Mouse (Mus musculus) neural tube, embryonic 11.5 days (tissue): ENCODE measurements around the gene Phlpp2. TPM values are rescaled to one million over a fixed set of nuclear protein-coding genes. Genes with fewer than 3 reads are reported as not detected.

Experiments used
- ATAC-seq: fragments of 200-750 bp; cut with Nextera tagmentation; 2 replicates; pipeline ENCODE4 v1.8.0; 2017; ENCODE audit warnings: moderate number of reproducible peaks, mild to moderate bottlenecking, moderate TSS enrichment, moderate library complexity; ENCODE audit not compliant: insufficient read depth, low FRiP score, low TSS enrichment
- DNase-seq: peaks from one replicate; pipeline ENCODE4 v3.0.0-alpha.2; 2015; ENCODE audit warnings: low spot score
- H3K27ac ChIP-seq: fragments of 300-500 bp; sonication (generic); 2 replicates; pipeline ENCODE4 v1.5.1; 2014; ENCODE audit warnings: low read depth, mild to moderate bottlenecking, low read length
- H3K27me3 ChIP-seq: fragments of 300-500 bp; sonication (generic); 2 replicates; pipeline ENCODE4 v1.6.1; 2014; ENCODE audit warnings: mild to moderate bottlenecking, low read length, mixed read lengths; ENCODE audit not compliant: control insufficient read depth, insufficient read depth
- H3K36me3 ChIP-seq: fragments of 300-500 bp; sonication (generic); 2 replicates; pipeline ENCODE4 v1.6.1; 2014; ENCODE audit warnings: mild to moderate bottlenecking, low read length, moderate library complexity, mixed read lengths; ENCODE audit not compliant: control insufficient read depth, insufficient read depth
- H3K4me1 ChIP-seq: fragments of 300-500 bp; sonication (generic); 2 replicates; pipeline ENCODE4 v1.6.1; 2014; ENCODE audit warnings: low read length, mixed read lengths; ENCODE audit not compliant: control insufficient read depth, insufficient read depth
- H3K4me2 ChIP-seq: fragments of 300-500 bp; sonication (generic); 2 replicates; pipeline ENCODE4 v1.6.1; 2014; ENCODE audit warnings: low read depth, mild to moderate bottlenecking, moderate library complexity
- H3K4me3 ChIP-seq: fragments of 300-500 bp; sonication (generic); 2 replicates; pipeline ENCODE4 v1.5.1; 2014; ENCODE audit warnings: low read depth, low read length
- H3K9ac ChIP-seq: fragments of 300-500 bp; sonication (generic); 2 replicates; pipeline ENCODE4 v1.6.1; 2014; ENCODE audit warnings: mild to moderate bottlenecking, low read length
- H3K9me3 ChIP-seq: fragments of 300-500 bp; sonication (generic); 2 replicates; pipeline ENCODE4 v1.6.1; 2016; ENCODE audit warnings: low read length; ENCODE audit not compliant: control insufficient read depth
- WGBS: fragments of 180-500 bp; shearing (Covaris S2); extraction: QIAGEN DNeasy Blood & Tissue Kit; methylation state at CpG from one replicate; pipeline ENCODE4 v1.1.7; 2014; 5-methylcytosine and 5-hydroxymethylcytosine counted together
- polyA plus RNA-seq: library from polyadenylated mRNA; unstranded; fragments of >200 nt; fragmentation: Nextera tagmentation; extraction: Ambion mirVana; gene quantifications from 2 replicates; pipeline ENCODE4 v1.2.1, GENCODE M21; 2014

The Phlpp2 gene
- polyA plus RNA-seq, 1 experiment from 2014 or later, result 2.5 TPM

DNA sequence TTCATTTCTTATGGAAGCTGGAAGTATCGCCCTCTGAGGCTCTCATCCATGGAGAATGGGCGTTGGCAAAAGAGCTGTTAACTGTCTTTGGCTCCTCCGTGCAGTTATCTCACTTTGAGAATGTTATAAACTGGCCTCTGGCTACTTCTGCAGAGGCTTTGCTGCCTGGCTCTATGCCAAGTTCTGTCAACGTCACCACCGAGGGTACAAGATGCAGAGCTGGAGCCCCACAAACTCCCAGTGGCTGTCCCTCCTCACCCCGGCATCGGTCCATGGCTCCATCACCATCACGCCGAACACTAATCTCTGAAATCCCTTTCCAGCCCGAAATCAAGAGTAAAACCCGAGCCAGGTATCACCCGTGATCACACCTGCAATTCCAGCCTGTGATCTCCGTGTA is 95.1 kb downstream of the Phlpp2 start:
- no peak overlapping the region for H3K4me3 ChIP-seq
- DNase-seq (no peak), ATAC-seq (no peak)
- WGBS, result 82% methylated on average over 13 of the region's 13 CpGs
- H3K27me3 ChIP-seq, result peaks cover 16% of the 10 kb centered on the region
- H3K4me1 ChIP-seq, result no peaks in the 10 kb centered on the region
- no peak overlapping the region for H3K4me2 ChIP-seq
- no peak overlapping the region for H3K9ac ChIP-seq
- H3K27ac ChIP-seq, result no peak overlapping the region
- no peaks in the 10 kb centered on the region for H3K9me3 ChIP-seq
- H3K36me3 ChIP-seq, result no peaks in the 10 kb centered on the region

GRCm38 (mm10) chr8:109964106-109964505 is 95.8 kb downstream of the Phlpp2 start:
- Histone ChIP-seq H3K4me2 (no peak overlapping the region), H3K27me3 (peaks cover 16% of the 10 kb centered on the region), H3K9ac (no peak overlapping the region), H3K9me3 (no peaks in the 10 kb centered on the region), H3K4me3 (no peak overlapping the region), H3K27ac (no peak overlapping the region), H3K4me1 (no peaks in the 10 kb centered on the region), H3K36me3 (no peaks in the 10 kb centered on the region)
- 74% methylated on average over 4 of the region's 4 CpGs for WGBS
- no peak for DNase-seq
- no peak for ATAC-seq

GRCm38 (mm10) chr8:109968837-109969236 is 100.5 kb downstream of the Phlpp2 start:
- H3K4me1 ChIP-seq, result no peaks in the 10 kb centered on the region
- no peak overlapping the region for H3K4me2 ChIP-seq
- no peak overlapping the region for H3K4me3 ChIP-seq
- no peak for ATAC-seq
- H3K9ac ChIP-seq, result no peak overlapping the region
- H3K27me3 ChIP-seq, result no peaks in the 10 kb centered on the region
- no peak for DNase-seq
- H3K36me3 ChIP-seq, result no peaks in the 10 kb centered on the region
- H3K9me3 ChIP-seq, result no peaks in the 10 kb centered on the region
- H3K27ac ChIP-seq, result no peak overlapping the region
- WGBS, result 63% methylated on average over 10 of the region's 10 CpGs

DNA sequence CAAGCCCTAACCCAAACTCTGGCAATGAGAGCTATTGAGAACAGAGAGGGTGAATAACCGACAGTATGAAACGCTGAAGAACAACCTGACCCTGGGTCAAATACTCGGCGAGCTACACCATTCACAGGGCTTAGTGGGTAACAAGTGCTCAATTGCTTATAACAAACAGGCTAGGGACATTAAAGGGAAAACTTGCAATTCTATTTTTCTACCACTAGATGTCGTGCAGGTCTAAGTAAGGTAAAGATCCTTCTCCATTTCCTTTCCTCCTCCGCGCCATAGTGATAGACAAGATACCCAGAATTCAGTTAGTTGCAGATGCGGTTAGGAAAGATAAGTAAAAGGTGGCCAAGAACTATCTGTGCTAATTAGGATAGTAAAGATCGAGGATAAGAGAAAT is 102.0 kb downstream of the Phlpp2 start:
- Histone ChIP-seq H3K4me2 (no peak overlapping the region), H3K36me3 (no peaks in the 10 kb centered on the region), H3K27ac (no peak overlapping the region), H3K27me3 (no peaks in the 10 kb centered on the region), H3K9me3 (no peaks in the 10 kb centered on the region), H3K4me3 (no peak overlapping the region), H3K9ac (no peak overlapping the region), H3K4me1 (no peaks in the 10 kb centered on the region)
- WGBS, result 12% methylated on average over 9 of the region's 9 CpGs
- ATAC-seq (no peak), DNase-seq (peak; percentile 35)

DNA sequence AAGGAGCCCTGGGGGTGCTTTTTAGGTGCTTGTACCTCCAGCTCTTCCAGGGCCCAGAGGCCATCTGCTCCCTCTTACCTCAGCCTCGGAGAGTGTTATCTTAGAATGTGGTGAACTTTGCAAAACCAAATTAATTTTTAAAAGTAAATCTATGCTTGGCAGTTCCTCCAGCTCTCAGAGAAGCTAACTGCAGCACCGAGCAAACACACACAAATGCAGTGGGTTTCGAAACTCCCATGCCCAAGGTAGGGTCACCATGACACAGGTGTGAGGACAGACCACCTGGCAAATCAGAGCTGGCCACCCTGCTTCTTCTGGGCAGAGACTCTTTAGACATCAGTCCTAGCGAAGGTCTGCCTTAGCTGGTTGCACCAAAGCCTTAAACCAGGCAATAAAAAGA is 104.6 kb downstream of the Phlpp2 start:
- no peaks in the 10 kb centered on the region for H3K36me3 ChIP-seq
- no peaks in the 10 kb centered on the region for H3K27me3 ChIP-seq
- no peak for DNase-seq
- H3K9ac ChIP-seq, result no peak overlapping the region
- 94% methylated on average over 4 of the region's 4 CpGs for WGBS
- H3K9me3 ChIP-seq, result no peaks in the 10 kb centered on the region
- no peak overlapping the region for H3K4me3 ChIP-seq
- H3K27ac ChIP-seq, result no peak overlapping the region
- H3K4me2 ChIP-seq, result no peak overlapping the region
- ATAC-seq, result no peak
- H3K4me1 ChIP-seq, result no peaks in the 10 kb centered on the region

DNA sequence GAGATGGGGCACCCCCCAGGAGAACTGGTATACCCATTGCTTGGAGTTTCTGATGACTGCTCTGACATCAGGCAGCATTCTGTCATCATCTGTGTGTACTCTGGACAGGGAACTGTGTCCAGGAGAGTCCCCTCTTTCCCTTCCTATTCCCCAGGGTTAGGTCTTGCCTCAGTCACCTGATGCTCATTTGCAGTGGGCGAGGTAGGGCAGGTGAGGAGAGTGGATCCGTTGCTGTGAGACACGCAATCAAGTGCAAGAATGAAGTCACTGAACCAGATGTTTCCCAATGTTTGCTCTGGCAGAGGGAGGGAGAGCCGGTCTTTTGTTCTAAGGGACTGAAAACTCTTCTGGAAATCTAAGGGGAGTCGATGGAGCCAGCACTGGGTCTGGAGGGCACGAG is 111.0 kb downstream of the Phlpp2 start:
- 81% methylated on average over 6 of the region's 6 CpGs for WGBS

DNA sequence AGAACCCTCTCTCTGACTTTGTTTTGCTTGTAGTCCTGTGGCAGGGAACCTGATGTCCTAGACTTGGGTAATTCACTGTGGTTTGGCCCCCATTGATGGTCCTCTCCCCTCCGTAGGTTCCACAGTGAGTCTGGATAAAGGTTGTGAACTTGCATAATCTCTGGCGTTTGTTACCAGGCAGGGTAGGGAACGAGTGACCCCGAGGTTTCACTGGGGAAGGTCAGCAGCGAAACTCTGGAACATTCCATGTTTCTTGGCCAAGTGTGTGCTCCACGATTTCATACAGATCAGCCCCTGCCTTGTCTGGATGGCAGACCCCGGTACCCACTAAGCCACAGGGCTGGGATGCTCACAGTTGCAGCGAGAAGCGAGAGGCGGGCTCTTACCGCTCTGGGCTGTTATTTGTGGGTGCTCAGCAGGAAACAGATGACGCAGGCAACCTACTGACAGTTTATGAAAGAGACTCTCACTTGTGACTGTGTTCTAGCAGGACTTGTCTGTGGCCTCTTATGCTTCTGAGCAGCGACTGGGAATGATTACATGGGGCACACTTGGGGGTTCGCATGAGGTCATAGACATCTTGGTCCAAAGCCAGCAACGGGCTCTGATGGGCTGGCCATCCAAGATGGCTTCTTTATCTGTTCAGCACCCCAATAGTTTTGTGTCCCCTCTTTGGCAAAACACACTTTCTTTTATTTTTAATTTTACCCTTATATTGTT is 114.2 kb downstream of the Phlpp2 start:
- 82% methylated on average over 15 of the region's 15 CpGs for WGBS

More for the DNA sequence above, 111.0 kb downstream of the Phlpp2 start:
- Histone ChIP-seq H3K4me3 (no peak overlapping the region), H3K4me2 (no peak overlapping the region), H3K27me3 (no peaks in the 10 kb centered on the region), H3K36me3 (no peaks in the 10 kb centered on the region), H3K9me3 (no peaks in the 10 kb centered on the region), H3K27ac (no peak overlapping the region), H3K4me1 (no peaks in the 10 kb centered on the region), H3K9ac (no peak overlapping the region)
- DNase-seq (no peak), ATAC-seq (no peak)

GRCm38 (mm10) chr8:109983944-109984343 is 115.6 kb downstream of the Phlpp2 start:
- no peak overlapping the region for H3K9ac ChIP-seq
- no peaks in the 10 kb centered on the region for H3K36me3 ChIP-seq
- DNase-seq (no peak), ATAC-seq (no peak)
- H3K27ac ChIP-seq, result no peak overlapping the region
- WGBS, result 38% methylated on average over 5 of the region's 5 CpGs
- H3K4me1 ChIP-seq, result no peaks in the 10 kb centered on the region
- H3K9me3 ChIP-seq, result no peaks in the 10 kb centered on the region
- no peaks in the 10 kb centered on the region for H3K27me3 ChIP-seq
- H3K4me3 ChIP-seq, result no peak overlapping the region
- H3K4me2 ChIP-seq, result no peak overlapping the region

More for the DNA sequence above, 114.2 kb downstream of the Phlpp2 start:
- Histone ChIP-seq H3K9me3 (no peaks in the 10 kb centered on the region), H3K9ac (no peak overlapping the region), H3K27me3 (no peaks in the 10 kb centered on the region), H3K4me1 (no peaks in the 10 kb centered on the region), H3K36me3 (no peaks in the 10 kb centered on the region), H3K4me3 (no peak overlapping the region), H3K27ac (no peak overlapping the region), H3K4me2 (no peak overlapping the region)
- ATAC-seq, result no peak
- DNase-seq, result no peak

GRCm38 (mm10) chr8:109986384-109986783 is 118.0 kb downstream of the Phlpp2 start:
- H3K27me3 ChIP-seq, result no peaks in the 10 kb centered on the region
- ATAC-seq, result no peak
- H3K4me2 ChIP-seq, result no peak overlapping the region
- DNase-seq, result no peak
- WGBS, result 67% methylated on average over 7 of the region's 7 CpGs
- no peak overlapping the region for H3K9ac ChIP-seq
- H3K27ac ChIP-seq, result no peak overlapping the region
- H3K4me1 ChIP-seq, result no peaks in the 10 kb centered on the region
- H3K4me3 ChIP-seq, result no peak overlapping the region
- no peaks in the 10 kb centered on the region for H3K36me3 ChIP-seq
- H3K9me3 ChIP-seq, result no peaks in the 10 kb centered on the region
